Mouse (Mus musculus): ENCODE data around the gene Slc39a1. TPM values are rescaled to one million over a fixed set of nuclear protein-coding genes. Genes with fewer than 3 reads are reported as not detected.

The Slc39a1 gene
- polyA plus RNA-seq, 1 experiment from 2014 or later, result 152 TPM

GRCm38 (mm10) chr3:90253653-90254418, 5.9 kb downstream of the Slc39a1 start, which contains the start of gene Crtc2:
TSS of gene Crtc2 (plus strand) at chr3:90254163.
- TF ChIP-seq CTCF (IDR thresholded peaks at IDR 0.05), result no peak
- TF ChIP-seq EP300 (IDR thresholded peaks at IDR 0.05), result no peak
- Histone ChIP-seq H3K9ac (replicated peaks; ENCODE audit: low read depth) (peak within 1 kb of the TSS; percentile 91), H3K27ac (ENCODE audit: low read length) (peak within 1 kb of the TSS; percentile 90), H3K4me3 (ENCODE audit: low read depth, low read length) (peak within 1 kb of the TSS; percentile 81), H3K27me3 (replicated peaks; ENCODE audit: insufficient read depth, low read length) (no peaks in the 10 kb centered on the region), H3K4me2 (replicated peaks; ENCODE audit: low read depth, low read length) (peak within 1 kb of the TSS; percentile 72), H3K36me3 (ENCODE audit: insufficient read depth, low read length) (peaks cover 4% of the 10 kb centered on the region; the same call in 1 of the 2 replicates), H3K9me3 (ENCODE audit: low read length) (no peaks in the 10 kb centered on the region), H3K4me1 (ENCODE audit: insufficient read depth, low read depth, low read length) (peaks cover 11% of the 10 kb centered on the region; the same call in 1 of the 2 replicates)
- WGBS, result under 1% methylated on average over 38 of the region's 40 CpGs
- DNase-seq (ENCODE audit: low spot score), result peak; percentile 99
- ATAC-seq, result peak; percentile 99

GRCm38 (mm10) chr3:90254419-90255193, 6.6 kb downstream of the Slc39a1 start:
- Histone ChIP-seq H3K4me1 (ENCODE audit: insufficient read depth, low read depth, low read length) (peaks cover 8% of the 10 kb centered on the region; the same call in 1 of the 2 replicates), H3K9me3 (ENCODE audit: low read length) (no peaks in the 10 kb centered on the region), H3K27ac (ENCODE audit: low read length) (peak overlapping the region; percentile 90), H3K27me3 (replicated peaks; ENCODE audit: insufficient read depth, low read length) (no peaks in the 10 kb centered on the region), H3K9ac (replicated peaks; ENCODE audit: low read depth) (peak overlapping the region; percentile 91), H3K4me2 (replicated peaks; ENCODE audit: low read depth, low read length) (peak overlapping the region; percentile 72), H3K36me3 (ENCODE audit: insufficient read depth, low read length) (peaks cover 11% of the 10 kb centered on the region), H3K4me3 (ENCODE audit: low read depth, low read length) (peak overlapping the region; percentile 81)
- no peak for TF ChIP-seq EP300 (IDR thresholded peaks at IDR 0.05)
- no peak; the same call in 1 of the 2 replicates for TF ChIP-seq CTCF (IDR thresholded peaks at IDR 0.05)
- ATAC-seq (peak; percentile 75), DNase-seq (ENCODE audit: low spot score) (peak; percentile 55)
- 2% methylated on average over 40 of the region's 41 CpGs for WGBS

- WGBS, result 4% methylated on average over 2 of the region's 2 CpGs
- peaks cover 14% of the 10 kb centered on the region for H3K36me3 ChIP-seq (ENCODE audit: insufficient read depth, low read length)
- 0 out of 2 replicates have a peak overlapping the region, but pooled peaks have one; percentile 90 for H3K27ac ChIP-seq (ENCODE audit: low read length)
- no peaks in the 10 kb centered on the region for H3K27me3 ChIP-seq (replicated peaks; ENCODE audit: insufficient read depth, low read length)
- H3K4me3 ChIP-seq (ENCODE audit: low read depth, low read length), result peak overlapping the region; percentile 81
- ATAC-seq, result no peak
- no peak for DNase-seq (ENCODE audit: low spot score)
- peak overlapping the region; percentile 72 for H3K4me2 ChIP-seq (replicated peaks; ENCODE audit: low read depth, low read length)
- no peaks in the 10 kb centered on the region for H3K9me3 ChIP-seq (ENCODE audit: low read length)
- H3K4me1 ChIP-seq (ENCODE audit: insufficient read depth, low read depth, low read length), result peaks cover 8% of the 10 kb centered on the region; the same call in 1 of the 2 replicates
- H3K9ac ChIP-seq (replicated peaks; ENCODE audit: low read depth), result peak overlapping the region; percentile 91
- TF ChIP-seq CTCF (IDR thresholded peaks at IDR 0.05), result no peak
- TF ChIP-seq EP300 (IDR thresholded peaks at IDR 0.05), result no peak
Measured at GRCm38 (mm10) chr3:90255194-90255565, 7.2 kb downstream of the Slc39a1 start.

- Histone ChIP-seq H3K9me3 (ENCODE audit: low read length) (no peaks in the 10 kb centered on the region), H3K36me3 (ENCODE audit: insufficient read depth, low read length) (peaks cover 14% of the 10 kb centered on the region), H3K27me3 (replicated peaks; ENCODE audit: insufficient read depth, low read length) (no peaks in the 10 kb centered on the region), H3K4me2 (replicated peaks; ENCODE audit: low read depth, low read length) (no peak overlapping the region), H3K4me1 (ENCODE audit: insufficient read depth, low read depth, low read length) (peaks cover 8% of the 10 kb centered on the region; the same call in 1 of the 2 replicates), H3K27ac (ENCODE audit: low read length) (no peak overlapping the region), H3K9ac (replicated peaks; ENCODE audit: low read depth) (no peak overlapping the region), H3K4me3 (ENCODE audit: low read depth, low read length) (no peak overlapping the region)
- TF ChIP-seq EP300 (IDR thresholded peaks at IDR 0.05), result no peak
- no peak for TF ChIP-seq CTCF (IDR thresholded peaks at IDR 0.05)
- ATAC-seq (no peak), DNase-seq (ENCODE audit: low spot score) (no peak)
- 89% methylated on average over 14 of the region's 14 CpGs for WGBS
Measured at GRCm38 (mm10) chr3:90255784-90256353, 7.9 kb downstream of the Slc39a1 start.

GRCm38 (mm10) chr3:90256731-90257530, 9.0 kb downstream of the Slc39a1 start:
- H3K9ac ChIP-seq (replicated peaks; ENCODE audit: low read depth), result no peak overlapping the region
- H3K9me3 ChIP-seq (ENCODE audit: low read length), result no peaks in the 10 kb centered on the region
- no peak overlapping the region for H3K27ac ChIP-seq (ENCODE audit: low read length)
- peaks cover 8% of the 10 kb centered on the region; the same call in 1 of the 2 replicates for H3K4me1 ChIP-seq (ENCODE audit: insufficient read depth, low read depth, low read length)
- H3K36me3 ChIP-seq (ENCODE audit: insufficient read depth, low read length), result peaks cover 19% of the 10 kb centered on the region
- no peak overlapping the region for H3K4me2 ChIP-seq (replicated peaks; ENCODE audit: low read depth, low read length)
- DNase-seq (ENCODE audit: low spot score) (no peak), ATAC-seq (no peak)
- H3K27me3 ChIP-seq (replicated peaks; ENCODE audit: insufficient read depth, low read length), result no peaks in the 10 kb centered on the region
- 84% methylated on average over 19 of the region's 19 CpGs for WGBS
- no peak overlapping the region for H3K4me3 ChIP-seq (ENCODE audit: low read depth, low read length)
- no peak for TF ChIP-seq CTCF (IDR thresholded peaks at IDR 0.05)
- TF ChIP-seq EP300 (IDR thresholded peaks at IDR 0.05), result no peak
